Mouse (Mus musculus): ENCODE results near the gene Mrps5.

GRCm38 (mm10) chr2:127587514-127587844 lies 457 bp downstream of the Mrps5 start:
- TF ChIP-seq CTCF (IDR thresholded peaks at IDR 0.05; ENCODE audit: control insufficient read depth, insufficient read depth, low read length) (no peak), POLR2A (IDR thresholded peaks at IDR 0.05; ENCODE audit: borderline replicate concordance, control insufficient read depth, low read depth, low read length) (no peak)
